Mouse (Mus musculus) neural tube, postnatal 0 days (tissue): ENCODE measurements around the gene Sec14l1. TPM values are rescaled to one million over a fixed set of nuclear protein-coding genes. Genes with fewer than 3 reads are reported as not detected.

Source experiments
- microRNA-seq: library from miRNA; unstranded; fragments of <30 nt; microRNA quantifications from one replicate; pipeline ENCODE4, GENCODE M21; 2016
- polyA plus RNA-seq: library from polyadenylated mRNA; unstranded; fragments of >200 nt; fragmentation: Nextera tagmentation; extraction: Ambion mirVana; gene quantifications from 2 replicates; pipeline ENCODE4 v1.2.1, GENCODE M21; 2015

The Sec14l1 gene
- 39.2 and 44.6 TPM in 2 replicates for polyA plus RNA-seq

GRCm38 (mm10) chr11:117114592-117115345 is at the start of gene Sec14l1:
Gene Sec14l1 (plus strand): TSS chr11:117115168.

GRCm38 (mm10) chr11:117199282-117200175 is 84.6 kb downstream of the Sec14l1 start, which contains the start of gene Sept9:
Gene Sept9 (plus strand): TSS chr11:117199661.

Small RNA genes lying within 50 kb of the gene (microRNA-seq; reads per million reads assigned to microRNA genes)
- gene Gm24323 (not detected), gene Mir6516 (4.6 reads per million, percentile 10 among the genes with 10 or more reads in this experiment)

Other genes starting within 250 kb of the Sec14l1 start
- gene Mgat5b, start 196.3 kb upstream of the Sec14l1 start, polyA plus RNA-seq = 24.9 and 29.9 TPM in 2 replicates
- 79.4 and 88.1 TPM in 2 replicates for gene Sept9, start 84.5 kb downstream of the Sec14l1 start, polyA plus RNA-seq